In the genomic region with DNA sequence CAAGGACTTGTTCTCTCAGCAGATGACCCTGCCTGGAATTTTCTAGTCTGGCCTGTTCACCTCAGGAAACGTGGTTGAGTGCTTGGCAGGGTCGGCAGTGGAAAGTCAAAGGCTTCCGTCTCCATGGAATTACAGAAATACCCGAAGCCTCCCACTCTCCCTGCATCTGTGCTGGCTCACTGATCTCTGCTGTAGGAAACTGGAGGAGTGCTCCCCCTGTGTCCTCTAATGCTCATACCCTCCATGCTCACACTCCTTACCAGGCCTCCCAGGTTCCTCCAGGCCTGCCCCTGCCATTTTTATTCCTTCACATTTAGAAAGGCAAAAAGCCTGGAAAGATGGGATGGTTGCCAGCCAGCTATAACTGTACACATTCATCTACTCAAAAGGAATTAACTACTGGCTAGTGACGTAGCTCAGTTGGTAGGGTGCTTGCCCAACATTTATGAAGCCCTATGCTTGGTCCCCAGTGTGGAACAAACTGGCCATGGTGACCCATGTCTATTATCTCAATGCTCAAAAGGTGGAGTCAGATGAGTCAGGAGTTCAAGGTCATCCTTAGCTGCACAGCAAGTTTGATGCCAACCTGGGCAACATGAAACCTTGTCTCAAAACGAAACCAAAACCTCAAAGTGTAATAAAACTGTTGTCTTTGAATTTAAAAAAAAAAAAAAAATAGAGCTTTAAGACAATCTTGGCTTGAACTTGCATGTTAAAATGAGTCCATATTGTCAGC, we compare ENCODE assay signal across 11 mouse cellular contexts. TPM values are rescaled to one million over a fixed set of nuclear protein-coding genes. Genes with fewer than 3 reads are reported as not detected.
A peak's percentile ranks its signal among the peaks of the same experiment; 100 is the strongest.
DNase-seq lines count a peak whose midpoint lies in the region; ATAC-seq lines count a peak whose summit lies in the region.
"Had no signal": no experiment of that assay in that cellular context is flagged by ENCODE, and none has a peak within 500 bp of the region (broad histone marks: within the 10 kb centered on the region; RNA-seq: fewer than 3 reads in every experiment).

No protein-coding gene starts in this region.

- DNase-seq in hindbrain, embryonic 10.5 days (ENCODE audit: low spot score) = no peak
- peak; percentile 56 for DNase-seq in large intestine, adult 2 months (ENCODE audit: low read depth, low spot score)
- no peak for DNase-seq in right cerebral cortex, postnatal 25 days
- DNase-seq in left cerebral cortex, adult 8-10 months (ENCODE audit: low spot score in 2 of 2) = no peak
- DNase-seq in right cerebral cortex, adult 18-20 months = no peak

- no peaks in the 10 kb centered on the region for H3K36me3 ChIP-seq in hindbrain, embryonic 10.5 days
- H3K36me3 ChIP-seq in hindbrain, embryonic 12.5 days = no peaks in the 10 kb centered on the region
- no peaks in the 10 kb centered on the region for H3K36me3 ChIP-seq in heart, embryonic 13.5 days
- H3K36me3 ChIP-seq: limb, embryonic 13.5 days had no signal

- no peak overlapping the region for H3K4me2 ChIP-seq in hindbrain, embryonic 12.5 days (replicated peaks)
- no peak overlapping the region for H3K4me2 ChIP-seq in heart, embryonic 13.5 days
- H3K4me2 ChIP-seq: limb, embryonic 13.5 days had no signal

- peak overlapping the region; percentile 50 for H3K27ac ChIP-seq in hindbrain, embryonic 10.5 days
- H3K27ac ChIP-seq in hindbrain, embryonic 12.5 days = no peak overlapping the region
- peak overlapping the region; percentile 68 for H3K27ac ChIP-seq in heart, embryonic 13.5 days (replicated peaks)

- no peak overlapping the region for H3K4me3 ChIP-seq in hindbrain, embryonic 10.5 days
- H3K4me3 ChIP-seq in hindbrain, embryonic 12.5 days = no peak overlapping the region
- no peak overlapping the region for H3K4me3 ChIP-seq in heart, embryonic 13.5 days
- H3K4me3 ChIP-seq: limb, embryonic 13.5 days had no signal

- no peak overlapping the region for H3K9ac ChIP-seq in hindbrain, embryonic 12.5 days
- H3K9ac ChIP-seq in heart, embryonic 13.5 days = no peak overlapping the region
- H3K9ac ChIP-seq: limb, embryonic 13.5 days had no signal

- no peaks in the 10 kb centered on the region for H3K27me3 ChIP-seq in hindbrain, embryonic 10.5 days (ENCODE audit: insufficient read depth, poor library complexity, severe bottlenecking)
- H3K27me3 ChIP-seq in hindbrain, embryonic 12.5 days = no peaks in the 10 kb centered on the region
- H3K27me3 ChIP-seq in heart, embryonic 13.5 days (replicated peaks) = no peaks in the 10 kb centered on the region
- H3K27me3 ChIP-seq: limb, embryonic 13.5 days had no signal

- no peak for ATAC-seq in hindbrain, embryonic 12.5 days (ENCODE audit: low FRiP score)
- ATAC-seq in CD4-positive, CD25-positive, alpha-beta regulatory T cell, adult 4 months = peak; percentile 15
- no peak for ATAC-seq in heart, embryonic 13.5 days (ENCODE audit: extremely low read depth, insufficient number of reproducible peaks, low FRiP score, low TSS enrichment)

- 76% methylated on average over 6 of the region's 6 CpGs for WGBS in hindbrain, embryonic 10.5 days
- 73% methylated on average over 6 of the region's 6 CpGs for WGBS in hindbrain, embryonic 12.5 days
- WGBS in heart, embryonic 13.5 days = 46% methylated on average over 6 of the region's 6 CpGs
- 61% methylated on average over 6 of the region's 6 CpGs for WGBS in large intestine, adult 2 months

- no peaks in the 10 kb centered on the region for H3K9me3 ChIP-seq in hindbrain, embryonic 10.5 days
- no peaks in the 10 kb centered on the region for H3K9me3 ChIP-seq in hindbrain, embryonic 12.5 days (replicated peaks)
- no peaks in the 10 kb centered on the region for H3K9me3 ChIP-seq in heart, embryonic 13.5 days
- H3K9me3 ChIP-seq: limb, embryonic 13.5 days had no signal

- H3K4me1 ChIP-seq in hindbrain, embryonic 10.5 days (replicated peaks) = peaks cover 36% of the 10 kb centered on the region
- H3K4me1 ChIP-seq in hindbrain, embryonic 12.5 days = peaks cover 23% of the 10 kb centered on the region
- H3K4me1 ChIP-seq in heart, embryonic 13.5 days = peaks cover 43% of the 10 kb centered on the region

RNA-seq across cellular contexts. Expression of gene Sh2d6, which starts 10.7 kb away (rescaled TPM):
- polyA plus RNA-seq in hindbrain, embryonic 10.5 days (2016; fragmentation: Nextera tagmentation; extraction: Ambion mirVana) = 0.15 and 0.21 TPM in 2 replicates
- 0.62 and 0.82 TPM in 2 replicates for polyA plus RNA-seq in hindbrain, embryonic 12.5 days (2016; fragmentation: Nextera tagmentation; extraction: Ambion mirVana)
- polyA plus RNA-seq in CD4-positive, CD25-positive, alpha-beta regulatory T cell, adult 4 months (2017; shearing (Covaris generic)) = not detected
- polyA plus RNA-seq in heart, embryonic 13.5 days (2015; fragmentation: Nextera tagmentation; extraction: Ambion mirVana) = 0.21 TPM in 1 of 2 replicates, not detected in the other
- 11.3 and 17.2 TPM in 2 replicates for polyA plus RNA-seq in large intestine, adult 2 months (2012; rRNA removed)
- 1 to 10 TPM in 2 of 4 experiments, under 1 TPM in 2; 0.59 to 1.7 (median 1.2) TPM for total RNA-seq in left cerebral cortex, adult 8-10 months (2022)
- total RNA-seq: MEL had no signal
- polyA plus RNA-seq: embryonic facial prominence, embryonic 11.5 days had no signal

RNA-seq across cellular contexts. Expression of gene Capg, which starts 33.3 kb away (rescaled TPM):
- polyA plus RNA-seq in hindbrain, embryonic 10.5 days (2016; fragmentation: Nextera tagmentation; extraction: Ambion mirVana) = 13.4 and 14.1 TPM in 2 replicates
- 10.6 and 15.0 TPM in 2 replicates for polyA plus RNA-seq in hindbrain, embryonic 12.5 days (2016; fragmentation: Nextera tagmentation; extraction: Ambion mirVana)
- polyA plus RNA-seq in CD4-positive, CD25-positive, alpha-beta regulatory T cell, adult 4 months (2017; shearing (Covaris generic)) = 100 to 1,000 TPM; 547 to 812 TPM
- polyA plus RNA-seq in heart, embryonic 13.5 days (2015; fragmentation: Nextera tagmentation; extraction: Ambion mirVana) = 25.1 and 25.4 TPM in 2 replicates
- polyA plus RNA-seq in large intestine, adult 2 months (2012; rRNA removed) = 27.2 and 38.0 TPM in 2 replicates
- 10 to 100 TPM in 2 of 4 experiments, 1 to 10 TPM in 2; 2.9 to 16.9 (median 10.0) TPM for total RNA-seq in left cerebral cortex, adult 8-10 months (2022)

Comparison
In these comparisons a context has a peak if more than half of its experiments do, and no peak if none do; other contexts are left out.
1. RNA of gene Capg, which starts 33.3 kb away (polyA plus RNA-seq): 547 to 812 TPM in CD4-positive, CD25-positive, alpha-beta regulatory T cell, adult 4 months; 27.2 to 38.0 TPM in large intestine, adult 2 months, 25.1 to 25.4 TPM in heart, embryonic 13.5 days, 10.6 to 15.0 TPM in hindbrain, embryonic 12.5 days and 13.4 to 14.1 TPM in hindbrain, embryonic 10.5 days; every median in the first group is over 10 times any median in the second.